Mouse (Mus musculus) intestine, postnatal 0 days (tissue): Measurements from ENCODE around the gene Tepsin. TPM values are rescaled to one million over a fixed set of nuclear protein-coding genes. Genes with fewer than 3 reads are reported as not detected.

ENCODE experiments used
- ATAC-seq: fragments of 200-750 bp; cut with Nextera tagmentation; 2 replicates; pipeline ENCODE4 v1.8.0; 2017; ENCODE audit warnings: mild to moderate bottlenecking, moderate TSS enrichment, moderate library complexity
- H3K27ac ChIP-seq: fragments of 300-500 bp; sonication (generic); 2 replicates; pipeline ENCODE4 v1.5.1; 2014; ENCODE audit warnings: mild to moderate bottlenecking, low read depth, low read length, moderate library complexity
- H3K27me3 ChIP-seq: fragments of 300-500 bp; sonication (generic); replicated peaks from 2 replicates; pipeline ENCODE4 v1.6.1; 2014; ENCODE audit warnings: low read length, mixed read lengths; ENCODE audit not compliant: control insufficient read depth, insufficient read depth
- H3K36me3 ChIP-seq: fragments of 300-500 bp; sonication (generic); 2 replicates; pipeline ENCODE4 v1.6.1; 2014; ENCODE audit warnings: mild to moderate bottlenecking, moderate library complexity; ENCODE audit not compliant: control insufficient read depth, insufficient read depth
- H3K4me1 ChIP-seq: fragments of 300-500 bp; sonication (generic); replicated peaks from 2 replicates; pipeline ENCODE4 v1.6.1; 2014; ENCODE audit warnings: antibody characterized with exemption, low read length, mixed read lengths; ENCODE audit not compliant: control insufficient read depth, insufficient read depth
- H3K4me2 ChIP-seq: fragments of 300-500 bp; sonication (generic); replicated peaks from 2 replicates; pipeline ENCODE4 v1.6.1; 2014; ENCODE audit warnings: low read depth, mild to moderate bottlenecking, moderate library complexity
- H3K4me3 ChIP-seq: fragments of 300-500 bp; sonication (generic); 2 replicates; pipeline ENCODE4 v1.5.1; 2014; ENCODE audit warnings: low read depth, low read length
- H3K9ac ChIP-seq: fragments of 300-500 bp; sonication (generic); 2 replicates; pipeline ENCODE4 v1.6.1; 2014; ENCODE audit warnings: mild to moderate bottlenecking, low read depth, low read length
- H3K9me3 ChIP-seq: fragments of 300-500 bp; sonication (generic); 2 replicates; pipeline ENCODE4 v1.6.1; 2016; ENCODE audit warnings: mixed run types; ENCODE audit not compliant: control insufficient read depth
- CTCF ChIP-seq: sonication (generic); IDR thresholded peaks from 2 replicates; pipeline ENCODE4 v1.5.1; 2016; ENCODE audit warnings: low read depth, mild to moderate bottlenecking, control low read depth, antibody characterized with exemption, moderate library complexity
- WGBS: fragments of 180-500 bp; shearing (Covaris S2); extraction: QIAGEN DNeasy Blood & Tissue Kit; methylation state at CpG from one replicate; pipeline ENCODE4 v1.1.7; 2014; 5-methylcytosine and 5-hydroxymethylcytosine counted together
- polyA plus RNA-seq: library from polyadenylated mRNA; unstranded; fragments of >200 nt; fragmentation: Nextera tagmentation; extraction: Ambion mirVana; gene quantifications from 2 replicates; pipeline ENCODE4 v1.2.1, GENCODE M21; 2015

The Tepsin gene
- polyA plus RNA-seq, 1 experiment from 2014 or later = 13.5 TPM

DNA sequence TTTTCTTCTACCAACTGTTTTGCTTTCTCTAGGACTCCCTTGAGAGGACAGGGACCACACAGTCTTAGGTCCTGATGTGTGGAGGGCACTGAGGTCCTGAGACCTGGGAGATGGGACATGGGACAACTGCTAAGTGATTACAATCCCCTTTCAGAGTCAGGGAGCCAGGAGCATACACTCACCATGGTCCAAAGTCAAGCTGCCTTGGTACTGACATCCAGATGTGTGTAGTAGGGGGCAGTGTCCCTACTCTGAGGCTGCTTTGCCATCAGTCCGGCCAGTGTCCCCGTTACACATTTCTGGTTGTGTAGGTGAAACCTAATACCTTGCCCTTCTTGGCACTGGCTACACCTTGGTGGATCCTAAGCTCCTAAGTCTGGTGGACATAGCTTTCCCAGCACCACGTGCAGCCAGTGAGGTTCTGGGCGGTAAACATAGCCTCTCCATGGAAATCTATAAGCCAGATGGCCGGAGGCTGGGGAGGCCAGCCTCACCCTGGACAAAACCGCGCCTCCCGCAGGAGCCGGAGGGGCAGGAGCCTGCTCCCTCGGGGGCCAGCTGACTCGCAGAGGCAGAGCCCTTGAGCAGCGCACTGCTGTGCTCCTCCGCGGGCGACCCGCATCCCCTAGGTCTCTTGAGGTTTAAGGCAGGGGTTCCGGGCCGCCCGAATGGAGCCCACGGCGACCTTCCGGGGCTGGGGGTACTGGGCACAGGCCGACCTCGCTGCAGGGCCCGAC, 12.5 kb downstream of the Tepsin start:
- no peaks in the 10 kb centered on the region for H3K27me3 ChIP-seq
- peak overlapping the region; percentile 84 for H3K9ac ChIP-seq
- peak; percentile 39 for ATAC-seq
- no peaks in the 10 kb centered on the region for H3K9me3 ChIP-seq
- under 1% methylated on average over 23 of the region's 25 CpGs for WGBS
- H3K4me1 ChIP-seq = 0 out of 2 replicates have a peak, but pooled peaks cover 2% of the 10 kb centered on the region
- peak overlapping the region; percentile 99 for H3K4me2 ChIP-seq
- peak overlapping the region; percentile 16; the same call in 1 of the 2 replicates for H3K27ac ChIP-seq
- peak overlapping the region; percentile 86 for H3K4me3 ChIP-seq
- peak; percentile 28 for TF ChIP-seq CTCF
- H3K36me3 ChIP-seq = peaks cover 18% of the 10 kb centered on the region

DNA sequence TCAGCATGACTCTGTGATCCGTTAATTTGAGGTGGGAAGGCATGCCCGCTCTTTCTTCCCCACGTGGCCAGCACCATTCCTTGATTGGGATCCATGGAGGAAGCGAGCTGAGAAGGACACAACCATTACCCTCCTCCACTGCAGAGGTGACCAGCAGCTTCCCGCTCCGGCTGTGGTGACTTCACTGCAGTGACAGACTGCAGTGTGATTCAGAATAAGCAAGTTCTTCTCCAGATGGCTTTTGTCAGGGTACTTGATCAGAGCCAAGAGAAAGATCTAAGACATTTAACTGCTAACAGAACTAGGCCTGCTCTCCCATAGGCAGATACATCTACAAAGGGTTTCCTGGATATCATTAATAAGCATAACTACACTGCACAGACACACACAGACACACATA, 18.2 kb downstream of the Tepsin start:
- ATAC-seq = no peak
- H3K4me1 ChIP-seq = no peaks in the 10 kb centered on the region

DNA sequence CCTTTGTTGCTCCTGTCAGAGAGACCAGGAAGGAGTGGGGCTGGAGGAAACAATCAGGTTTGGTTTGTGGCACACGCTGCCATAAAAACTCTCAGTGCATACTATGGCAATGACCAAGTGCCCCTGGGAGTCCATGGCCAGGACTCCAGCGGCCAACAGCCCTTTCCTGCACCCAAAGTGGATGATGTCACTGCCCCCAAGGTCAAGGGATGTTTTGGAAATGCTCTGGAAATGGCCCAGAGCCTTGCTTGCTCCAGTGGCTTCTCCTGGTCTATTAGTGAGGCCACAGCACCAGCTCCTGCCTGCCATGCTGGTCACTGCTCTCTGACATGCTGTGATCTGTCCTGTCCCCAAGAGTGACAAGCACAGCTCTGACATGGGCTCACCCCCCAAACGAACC, 22.3 kb downstream of the Tepsin start:
- 67% methylated on average over 3 of the region's 3 CpGs for WGBS
- Histone ChIP-seq H3K4me1 (no peaks in the 10 kb centered on the region), H3K9ac (no peak overlapping the region), H3K27ac (no peak overlapping the region), H3K4me3 (no peak overlapping the region), H3K4me2 (no peak overlapping the region), H3K36me3 (peaks cover 67% of the 10 kb centered on the region), H3K9me3 (no peaks in the 10 kb centered on the region), H3K27me3 (no peaks in the 10 kb centered on the region)
- no peak for TF ChIP-seq CTCF
- ATAC-seq = no peak

More for the DNA sequence above, 18.2 kb downstream of the Tepsin start:
- no peak overlapping the region for H3K4me2 ChIP-seq
- no peak overlapping the region for H3K27ac ChIP-seq
- H3K4me3 ChIP-seq = no peak overlapping the region
- no peak overlapping the region for H3K9ac ChIP-seq
- 80% methylated on average over 6 of the region's 6 CpGs for WGBS
- H3K27me3 ChIP-seq = no peaks in the 10 kb centered on the region
- no peak for TF ChIP-seq CTCF
- no peaks in the 10 kb centered on the region for H3K9me3 ChIP-seq
- peaks cover 58% of the 10 kb centered on the region for H3K36me3 ChIP-seq

DNA sequence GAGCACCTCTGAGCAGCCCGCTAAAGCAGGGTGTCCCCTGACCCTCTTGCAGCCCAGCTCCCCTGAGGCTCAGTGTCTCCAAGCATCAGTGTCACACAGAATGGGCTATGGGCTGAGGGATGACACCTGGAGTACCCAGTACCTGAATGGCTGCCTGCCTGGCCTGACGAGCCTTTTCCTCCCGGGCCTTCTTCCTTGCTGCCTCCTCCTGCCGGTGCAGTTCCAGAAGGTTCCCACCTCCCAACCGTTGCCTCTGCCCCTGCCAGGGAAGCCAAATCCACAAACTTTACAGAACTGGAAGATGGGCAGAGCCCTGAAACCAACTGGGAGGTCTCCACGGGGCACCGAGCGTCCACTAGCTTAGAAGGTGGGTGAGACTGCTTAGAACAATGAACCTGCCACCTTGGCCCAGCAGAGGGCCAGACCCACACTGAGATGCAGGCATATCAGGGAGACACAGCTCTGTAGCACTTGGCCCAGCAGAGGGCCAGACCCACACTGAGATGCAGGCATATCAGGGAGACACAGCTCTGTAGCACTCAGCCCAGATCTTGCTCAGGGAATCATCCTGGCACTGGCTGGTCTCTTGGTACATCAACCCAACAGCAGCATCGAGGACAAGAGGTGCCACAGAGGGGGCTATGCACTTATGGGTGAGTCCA, 25.4 kb downstream of the Tepsin start:
- Histone ChIP-seq H3K9me3 (no peaks in the 10 kb centered on the region), H3K4me1 (no peaks in the 10 kb centered on the region), H3K27me3 (no peaks in the 10 kb centered on the region), H3K27ac (no peak overlapping the region), H3K4me3 (no peak overlapping the region), H3K9ac (no peak overlapping the region), H3K4me2 (no peak overlapping the region), H3K36me3 (peaks cover 67% of the 10 kb centered on the region; the same call in 1 of the 2 replicates)
- no peak for ATAC-seq
- peak; percentile 63 for TF ChIP-seq CTCF
- WGBS = 91% methylated on average over 9 of the region's 9 CpGs

DNA sequence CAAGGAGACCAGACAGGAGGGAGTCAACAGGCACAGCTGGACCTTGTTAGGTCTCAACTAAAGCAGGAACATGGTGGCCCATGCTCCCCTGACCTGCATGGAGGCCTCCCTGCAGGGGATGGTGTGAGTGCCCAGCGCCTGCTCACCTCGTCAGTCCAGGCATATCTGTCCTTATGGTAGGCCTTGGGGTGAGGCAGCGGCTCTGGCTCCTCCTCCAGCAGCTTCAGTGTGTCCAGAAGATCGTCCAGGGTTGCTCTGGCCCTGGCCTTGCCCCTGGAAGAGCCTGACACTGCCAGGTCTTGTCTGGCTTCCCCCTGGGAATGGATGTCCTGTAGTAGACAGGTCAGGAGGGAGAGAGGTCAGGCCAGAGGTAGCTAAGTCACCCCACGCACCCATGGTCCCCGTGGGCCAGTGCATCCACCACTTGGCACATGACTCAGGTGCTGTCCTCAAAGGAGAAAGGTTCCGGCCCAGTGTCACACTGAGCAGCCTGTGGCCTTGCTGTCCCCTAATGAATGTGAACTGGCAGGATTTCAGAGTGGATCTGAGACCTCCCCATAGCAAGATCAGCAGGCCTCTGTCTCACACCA, 26.7 kb downstream of the Tepsin start:
- no peak overlapping the region for H3K4me3 ChIP-seq
- H3K36me3 ChIP-seq = peaks cover 64% of the 10 kb centered on the region; the same call in 1 of the 2 replicates
- no peaks in the 10 kb centered on the region for H3K4me1 ChIP-seq
- no peak overlapping the region for H3K9ac ChIP-seq
- H3K27ac ChIP-seq = no peak overlapping the region
- 92% methylated on average over 7 of the region's 7 CpGs for WGBS
- no peaks in the 10 kb centered on the region for H3K27me3 ChIP-seq
- H3K9me3 ChIP-seq = no peaks in the 10 kb centered on the region
- TF ChIP-seq CTCF = no peak
- no peak for ATAC-seq
- no peak overlapping the region for H3K4me2 ChIP-seq

DNA sequence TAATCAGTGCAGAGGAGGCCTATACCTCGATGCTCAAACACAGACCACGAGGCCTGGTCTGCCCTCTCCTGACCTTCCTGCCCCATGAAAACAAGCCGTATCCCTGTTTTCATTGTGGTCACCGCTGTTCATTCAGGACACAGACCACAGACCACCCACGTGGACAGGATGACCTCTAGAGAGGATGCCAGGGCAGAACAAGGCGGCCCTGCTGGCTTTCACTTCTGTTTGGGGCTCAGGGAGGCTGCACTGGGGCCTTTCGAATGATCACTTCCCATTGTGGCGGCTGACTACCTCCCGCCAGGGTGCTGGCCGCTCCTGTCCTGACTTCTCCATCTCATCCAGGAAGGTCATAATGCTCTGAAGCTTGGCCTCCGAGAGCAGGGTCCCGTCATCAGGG, 27.5 kb downstream of the Tepsin start:
- no peak for ATAC-seq
- Histone ChIP-seq H3K9ac (no peak overlapping the region), H3K9me3 (no peaks in the 10 kb centered on the region), H3K27me3 (no peaks in the 10 kb centered on the region), H3K4me2 (no peak overlapping the region), H3K4me3 (no peak overlapping the region), H3K27ac (no peak overlapping the region), H3K4me1 (no peaks in the 10 kb centered on the region), H3K36me3 (peaks cover 63% of the 10 kb centered on the region; the same call in 1 of the 2 replicates)
- WGBS = 73% methylated on average over 12 of the region's 12 CpGs
- no peak for TF ChIP-seq CTCF
